Mouse (Mus musculus) heart, adult 18-20 months (tissue): Measurements from ENCODE around the gene Usp32. TPM values are rescaled to one million over a fixed set of nuclear protein-coding genes. Genes with fewer than 3 reads are reported as not detected.

Experiments used
- DNase-seq, 2 experiments: peaks; one replicate each; pipeline ENCODE4 v3.0.0; 2021 to 2022; ENCODE audit warnings: mixed read lengths in 1 of 2
- total RNA-seq, 2 experiments: library from RNA; stranded (reverse); gene quantifications; 2 replicates each; pipeline ENCODE4 v1.2.3; 2021

Gene Usp32
- total RNA-seq, 2 experiments from 2014 or later = 20.9 to 24.1 TPM

DNA sequence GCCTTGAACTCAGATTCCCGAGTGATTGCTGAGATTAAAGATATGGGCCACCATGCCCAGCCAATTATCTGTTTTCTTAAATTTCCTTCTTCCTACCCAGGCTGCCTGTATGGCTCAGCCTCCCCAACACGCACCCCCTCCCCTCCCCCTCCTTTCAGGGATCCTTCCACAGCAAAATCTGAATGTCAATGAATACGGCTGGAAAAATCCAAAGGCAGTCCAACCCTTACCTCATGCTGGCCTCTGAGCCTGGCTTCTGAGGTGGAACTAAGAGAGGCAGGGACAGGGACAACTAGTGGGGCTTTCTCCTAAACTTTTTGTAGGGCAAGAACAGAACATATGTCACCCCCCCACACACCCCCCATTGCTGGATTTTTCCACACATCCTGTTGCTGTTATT, 191.8 kb downstream of the Usp32 start:
- no peak for DNase-seq

DNA sequence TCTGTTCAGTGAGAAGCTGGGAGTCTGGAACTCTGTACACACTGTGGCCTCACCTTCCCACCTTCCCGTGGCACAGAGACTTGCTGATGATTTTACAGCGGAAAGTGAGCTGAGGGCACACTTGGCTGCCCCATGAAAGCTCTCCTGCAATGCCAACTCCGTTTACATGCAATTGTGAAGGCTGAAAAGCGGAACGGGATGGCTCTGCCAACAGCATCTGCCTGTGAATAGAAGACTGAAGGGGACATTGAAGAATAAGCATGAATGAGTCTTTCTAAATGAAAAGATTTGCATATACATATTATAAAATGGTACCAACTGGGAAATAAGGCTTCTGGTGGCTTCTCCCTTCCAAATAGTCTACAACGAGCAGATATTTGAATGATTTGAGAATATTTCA, 192.8 kb downstream of the Usp32 start:
- DNase-seq = no peak

GRCm38 (mm10) chr11:84945841-84946240, 194.1 kb downstream of the Usp32 start:
- no peak for DNase-seq

GRCm38 (mm10) chr11:84944639-84945435, 195.1 kb downstream of the Usp32 start:
- DNase-seq = no peak

DNA sequence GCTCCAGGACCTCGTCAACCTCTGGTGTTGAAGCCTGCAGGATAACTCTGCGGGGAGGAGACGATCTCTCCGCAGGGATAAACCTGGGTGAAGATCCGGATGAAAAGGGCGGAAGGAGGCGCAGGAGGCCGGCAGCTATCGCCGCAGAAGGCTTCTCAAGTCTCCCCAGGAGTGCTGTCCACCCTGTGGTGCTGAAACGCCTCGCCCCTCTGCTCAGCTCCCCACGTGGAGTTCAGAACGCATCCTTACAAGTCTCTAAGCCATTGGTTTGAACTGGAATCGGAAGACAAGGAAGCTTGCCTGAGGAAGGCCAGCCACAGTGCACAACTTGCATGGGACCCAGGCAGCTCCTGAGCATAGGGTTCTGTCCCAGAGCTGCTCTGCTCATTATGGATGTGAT, 196.0 kb downstream of the Usp32 start:
- DNase-seq = peak in 1 of 2 experiments; percentile 49

DNA sequence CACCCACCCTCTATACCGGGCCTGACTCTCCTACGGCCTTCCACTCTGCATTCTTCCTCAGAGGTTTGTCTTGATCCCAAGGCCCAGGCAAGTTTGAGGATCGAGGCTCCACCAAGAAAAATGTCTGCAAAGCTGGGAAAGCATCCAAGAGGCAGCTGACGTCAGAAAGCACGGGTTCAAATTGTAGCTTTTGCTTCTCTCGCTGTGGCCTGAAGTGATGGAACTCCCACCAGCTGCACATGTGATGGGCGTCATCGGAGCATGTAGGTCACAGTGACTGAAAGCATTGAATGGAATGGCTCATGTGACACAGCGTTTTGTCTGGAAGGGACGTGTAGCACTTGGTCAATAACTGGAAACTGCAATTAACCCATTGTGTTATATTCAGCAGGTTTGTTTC, 199.8 kb downstream of the Usp32 start:
- DNase-seq = no peak

DNA sequence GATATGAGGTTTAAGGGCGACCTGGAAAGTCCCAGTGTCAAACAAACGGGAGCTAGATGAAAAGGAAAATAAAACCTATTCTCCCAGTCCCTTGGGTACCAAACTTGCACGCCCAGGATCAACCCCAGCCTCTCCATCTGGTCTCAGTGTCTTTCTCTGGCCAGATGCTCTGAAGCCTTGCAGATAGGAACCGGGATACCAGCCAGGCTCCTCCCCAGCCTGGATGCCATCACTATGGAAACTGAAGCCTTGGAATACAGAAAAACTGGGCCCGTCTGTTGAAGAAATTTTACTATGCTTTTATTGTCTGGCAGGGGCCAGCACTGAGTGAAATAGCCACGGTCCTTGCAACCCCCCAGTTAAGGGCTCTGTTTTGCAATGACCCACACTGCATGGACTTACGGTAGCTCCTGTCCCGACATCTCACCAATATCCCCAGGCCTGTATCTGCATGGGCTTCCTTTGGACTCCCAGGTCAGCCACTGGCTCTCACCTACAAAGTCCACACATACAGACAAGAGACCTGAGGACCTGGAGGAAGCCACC, 200.4 kb downstream of the Usp32 start:
- DNase-seq = peak; percentile 40 to 46

Other genes with a start within 250 kb of the Usp32 start
- gene Znhit3, start 223.8 kb downstream of the Usp32 start, total RNA-seq = 10 to 100 TPM; 11.5 to 12.9 TPM
- gene Car4, start 182.4 kb downstream of the Usp32 start, total RNA-seq = 10 to 100 TPM; 16.9 to 29.0 TPM
- not detected for gene 1700125H20Rik, start 30.2 kb upstream of the Usp32 start, total RNA-seq
- gene Appbp2, start 95.0 kb upstream of the Usp32 start, total RNA-seq = 10 to 100 TPM; 14.5 to 14.6 TPM
- gene Ppm1d, start 171.1 kb upstream of the Usp32 start, total RNA-seq = 1 to 10 TPM; 6.0 to 8.7 TPM
- gene Bcas3, start 213.0 kb upstream of the Usp32 start, total RNA-seq = 10 to 100 TPM; 33.6 to 40.6 TPM